Mouse (Mus musculus) small intestine, adult 2 months (tissue): Measurements from ENCODE around the gene Olfr24.

ENCODE experiments used
- CTCF ChIP-seq: fragments of 200-500 bp; IDR thresholded peaks from 2 replicates; pipeline ENCODE4 v1.5.1; 2012; ENCODE audit warnings: low read depth, mild to moderate bottlenecking, control low read depth, inconsistent platforms, low read length, moderate library complexity, mixed read lengths; ENCODE audit not compliant: insufficient replicate concordance, insufficient read length; ENCODE audit errors: extremely low read depth
- POLR2A ChIP-seq: fragments of 200-500 bp; IDR thresholded peaks from 2 replicates; pipeline ENCODE4 v1.6.1; 2012; ENCODE audit warnings: low read depth, mild to moderate bottlenecking, control low read depth, inconsistent platforms, low read length, moderate library complexity

GRCm38 (mm10) chr9:18763896-18764295 lies at the start of gene Olfr24:
- TF ChIP-seq POLR2A (no peak), CTCF (no peak)
